Mouse (Mus musculus) adrenal gland, postnatal 36 days (tissue): ENCODE data around the gene Gm29609. TPM values are rescaled to one million over a fixed set of nuclear protein-coding genes. Genes with fewer than 3 reads are reported as not detected.
A peak's percentile ranks its signal among the peaks of the same experiment; 100 is the strongest.

Experiments
- DNase-seq, 2 experiments: peaks; one replicate each; pipeline ENCODE4 v3.0.0; 2021; ENCODE audit warnings: mixed read lengths in 1 of 2
- total RNA-seq, 2 experiments: library from RNA; stranded (reverse); gene quantifications; 2 replicates each; pipeline ENCODE4 v1.2.3; 2021

The Gm29609 gene
- total RNA-seq, 2 experiments from 2014 or later: 0.60 to 0.79 TPM

GRCm38 (mm10) chr5:31198170-31198569, 18.5 kb upstream of the Gm29609 start:
- peak in 1 of 2 experiments; percentile 23 for DNase-seq

- DNase-seq: no peak
These were observed 17.4 kb upstream of the Gm29609 start for GRCm38 (mm10) chr5:31197072-31197471.

DNA sequence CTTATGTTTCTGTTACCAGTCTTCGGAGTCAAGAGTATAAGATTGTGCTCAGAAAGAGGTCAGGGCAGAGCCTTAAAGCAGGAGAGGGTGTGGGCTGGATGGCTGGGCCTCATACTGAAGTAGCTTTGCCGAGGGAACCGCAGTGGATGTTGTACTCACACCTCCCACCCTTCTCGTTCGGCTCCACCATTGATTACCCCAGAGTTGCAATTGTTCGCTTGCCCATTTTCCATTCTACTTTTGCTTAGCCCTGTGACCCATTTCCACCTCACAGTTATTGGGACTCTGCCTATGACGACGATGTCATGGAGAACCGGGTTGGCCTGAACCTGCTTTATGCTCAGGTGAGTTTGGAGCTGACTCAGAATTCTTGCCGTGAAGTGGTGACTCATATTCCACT, 16.5 kb upstream of the Gm29609 start:
- no peak for DNase-seq

GRCm38 (mm10) chr5:31195671-31196070, 16.0 kb upstream of the Gm29609 start:
- no peak for DNase-seq

- DNase-seq: no peak
These were observed 15.1 kb upstream of the Gm29609 start for GRCm38 (mm10) chr5:31194486-31195485.

- no peak for DNase-seq
These were observed 14.0 kb upstream of the Gm29609 start for GRCm38 (mm10) chr5:31193631-31194281.

DNA sequence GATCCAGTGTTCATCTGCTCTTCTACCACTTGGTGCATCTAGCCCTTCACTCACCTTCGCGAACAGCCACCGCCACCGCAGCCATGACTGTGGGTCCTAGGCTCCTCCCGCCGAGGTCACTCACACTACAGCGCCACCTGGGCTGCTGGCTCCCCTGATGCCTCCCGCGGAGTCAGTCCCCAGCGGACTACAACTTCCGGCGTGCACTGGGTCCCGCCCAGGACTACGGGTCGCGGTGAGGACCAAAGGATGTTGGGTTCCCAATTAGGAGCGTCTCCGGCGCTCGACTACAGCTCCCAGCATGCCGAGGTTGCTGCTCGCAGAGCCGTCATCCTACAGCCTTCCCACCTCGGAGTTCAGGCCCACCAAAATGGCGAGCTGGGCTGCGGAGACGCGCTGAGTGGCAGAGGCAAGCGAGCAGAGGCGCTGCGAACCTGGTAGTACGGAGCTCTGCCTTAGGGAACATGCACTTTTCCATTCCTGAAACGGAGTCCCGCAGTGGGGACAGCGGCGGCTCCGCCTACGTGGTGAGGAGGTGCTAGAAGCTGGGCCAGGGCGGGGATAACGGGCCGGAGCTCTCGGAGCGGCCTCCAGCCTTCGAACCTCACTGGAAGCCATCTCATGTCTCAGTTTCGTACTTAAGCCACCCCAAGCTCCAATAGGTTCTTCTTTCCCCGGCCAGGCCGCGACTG, 13.4 kb upstream of the Gm29609 start, which contains the start of the genes Snx17 and Eif2b4:
Gene Snx17, plus strand, starts transcription at position 289 of the 692 bp plus-strand sequence.
Gene Eif2b4, minus strand, starts transcription at position 492 of the 692 bp plus-strand sequence.
- peak; percentile 99 to 100 for DNase-seq

GRCm38 (mm10) chr5:31192045-31192938, 12.6 kb upstream of the Gm29609 start:
- peak; percentile 85 to 86 for DNase-seq

DNA sequence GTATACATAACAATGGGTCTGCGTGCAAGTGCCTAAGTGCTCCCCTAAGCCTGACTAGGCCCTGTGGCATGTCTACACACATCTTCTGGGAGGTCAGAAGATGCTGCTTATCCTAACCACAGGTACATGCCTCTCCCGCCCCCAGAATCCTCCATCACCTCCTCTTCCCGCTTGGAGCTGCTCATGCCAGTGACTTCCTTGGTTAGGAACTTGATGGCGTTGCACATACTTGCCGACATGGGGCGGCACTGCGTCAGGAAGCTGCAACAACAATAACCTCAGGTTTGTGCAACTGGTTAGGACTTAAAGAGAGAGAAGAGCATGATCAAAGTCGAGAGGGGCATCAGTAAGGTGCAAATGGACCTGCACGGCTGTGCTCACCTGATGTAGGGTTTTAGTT, 10.5 kb upstream of the Gm29609 start:
- DNase-seq: no peak

- DNase-seq: no peak
These were observed 8.6 kb upstream of the Gm29609 start for GRCm38 (mm10) chr5:31188223-31188840.

DNA sequence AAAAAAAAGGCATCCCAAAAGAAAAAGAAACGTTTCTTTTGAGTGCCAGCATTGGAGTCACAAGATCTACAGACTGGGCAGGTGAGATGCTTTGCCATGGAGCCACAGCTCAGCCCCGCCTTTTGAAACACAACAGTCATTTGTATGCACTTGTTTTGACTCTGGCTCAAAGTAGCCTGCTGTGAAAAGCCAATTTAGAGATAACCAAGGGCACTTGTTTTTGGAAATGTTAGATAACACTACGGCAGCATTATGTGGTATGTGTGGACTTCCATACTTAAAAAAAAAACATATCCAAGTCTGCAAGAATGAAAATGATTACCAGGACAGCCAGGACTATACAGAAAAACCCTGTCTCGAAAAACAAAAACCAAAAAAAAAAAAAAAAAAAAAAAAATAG, 4.0 kb upstream of the Gm29609 start:
- no peak for DNase-seq

DNA sequence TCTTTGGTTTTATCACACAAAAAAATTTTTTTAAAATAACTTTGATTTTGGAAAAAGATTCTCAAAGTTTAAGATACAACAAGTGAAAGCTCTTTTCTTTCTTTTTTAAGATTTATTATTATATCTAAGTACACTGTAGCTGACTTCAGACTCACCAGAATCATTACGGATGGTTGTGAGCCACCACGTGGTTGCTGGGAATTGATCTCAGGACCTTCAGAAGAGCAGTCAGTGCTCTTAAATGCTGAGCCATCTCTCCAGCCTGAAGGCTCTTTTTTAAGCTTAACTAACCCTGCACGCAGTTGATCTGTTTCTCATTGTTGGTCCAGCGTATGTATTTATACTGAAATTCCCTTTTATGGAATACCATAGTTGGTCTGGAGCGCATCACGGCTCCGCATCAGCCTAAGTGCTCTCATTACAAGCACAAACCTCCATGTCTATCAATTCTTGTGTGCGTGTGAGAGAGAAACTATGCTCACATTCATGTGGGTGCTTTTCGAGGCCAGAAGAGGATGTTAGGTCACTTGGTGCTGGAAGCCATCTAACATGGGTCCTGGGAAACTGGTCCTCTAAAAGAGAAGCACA, 1.6 kb upstream of the Gm29609 start:
- no peak for DNase-seq

- DNase-seq: peak in 1 of 2 experiments; percentile 48
These were observed 378 bp downstream of the Gm29609 start for GRCm38 (mm10) chr5:31179301-31179765.

DNA sequence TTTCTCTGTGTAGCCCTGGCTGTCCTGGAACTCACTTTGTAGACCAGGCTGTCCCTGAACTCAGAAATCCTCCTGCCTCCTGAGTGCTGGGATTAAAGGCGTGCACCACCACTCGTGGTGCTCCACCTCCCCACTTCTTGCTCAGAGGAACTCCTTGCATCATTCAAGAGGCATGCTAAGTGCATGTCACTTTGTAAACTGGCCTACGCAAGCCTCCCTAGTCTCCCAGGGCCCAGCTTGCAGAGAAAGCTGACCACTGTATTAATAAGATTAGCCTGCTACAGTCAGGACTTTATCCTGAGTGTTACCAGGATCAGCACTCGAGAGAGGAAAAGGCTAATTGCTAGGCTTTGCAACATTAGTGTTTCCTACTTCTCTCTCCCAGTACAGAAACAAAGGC, 11.1 kb downstream of the Gm29609 start:
- DNase-seq: no peak

DNA sequence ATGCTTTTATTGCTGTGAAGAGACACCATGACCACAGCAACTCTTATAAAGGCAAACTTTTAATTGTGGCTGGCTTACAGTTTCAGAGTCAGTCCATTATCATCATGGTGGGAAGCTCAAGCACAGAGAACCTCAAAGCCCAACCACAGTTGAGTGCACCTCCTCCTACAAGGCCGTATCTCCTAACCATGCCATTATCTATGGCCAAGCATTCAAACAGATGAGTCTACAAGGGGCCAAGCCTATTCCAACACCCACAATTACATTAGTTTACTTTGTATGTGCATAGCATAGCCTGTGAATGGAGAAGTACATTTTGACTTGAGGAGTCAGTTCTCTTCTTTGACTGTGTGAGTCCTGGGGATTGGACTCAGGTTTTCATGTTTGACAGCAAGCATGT, 14.8 kb downstream of the Gm29609 start:
- no peak for DNase-seq

DNA sequence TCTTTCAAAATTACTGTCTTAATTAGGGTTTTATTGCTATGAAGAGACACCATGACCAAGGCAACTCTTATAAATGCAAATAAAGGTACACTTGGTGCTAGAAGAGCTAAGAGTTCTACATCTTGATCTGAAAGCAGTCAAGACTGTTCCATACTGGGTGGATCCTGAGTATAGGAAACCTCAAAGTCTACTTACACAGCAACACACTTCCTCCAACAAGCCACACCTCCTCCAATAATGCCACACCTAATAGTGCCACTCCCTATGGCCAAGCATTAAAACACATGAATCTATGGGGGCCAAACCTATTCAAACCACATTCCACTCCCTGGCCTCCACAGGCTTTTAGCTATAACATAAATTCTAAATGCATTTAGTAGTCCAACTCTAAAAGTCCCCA, 17.2 kb downstream of the Gm29609 start:
- no peak for DNase-seq

DNA sequence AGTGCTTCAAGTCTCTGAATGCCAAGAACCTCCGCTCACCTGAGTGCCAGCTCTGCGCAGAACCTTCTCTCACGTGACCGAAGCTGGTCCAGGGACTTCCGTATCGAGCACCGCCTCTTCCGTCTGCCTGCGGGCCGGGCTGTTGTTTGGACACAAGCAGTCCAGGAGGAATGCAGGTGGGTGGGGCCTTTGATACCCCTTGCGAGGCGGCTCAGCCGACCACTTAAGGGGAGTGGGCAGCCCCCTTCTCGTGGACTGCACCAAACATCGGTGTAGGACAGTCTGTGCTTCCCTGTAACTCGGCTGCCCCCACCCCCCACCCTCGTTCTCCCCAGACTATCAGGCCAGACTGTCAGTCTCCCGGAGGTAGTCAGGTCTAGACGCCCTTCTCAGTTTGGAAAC, 25.6 kb downstream of the Gm29609 start, which contains the start of gene Mpv17:
Gene Mpv17, minus strand, starts transcription at position 100 of the 402 bp plus-strand sequence.
- peak; percentile 86 to 88 for DNase-seq

DNA sequence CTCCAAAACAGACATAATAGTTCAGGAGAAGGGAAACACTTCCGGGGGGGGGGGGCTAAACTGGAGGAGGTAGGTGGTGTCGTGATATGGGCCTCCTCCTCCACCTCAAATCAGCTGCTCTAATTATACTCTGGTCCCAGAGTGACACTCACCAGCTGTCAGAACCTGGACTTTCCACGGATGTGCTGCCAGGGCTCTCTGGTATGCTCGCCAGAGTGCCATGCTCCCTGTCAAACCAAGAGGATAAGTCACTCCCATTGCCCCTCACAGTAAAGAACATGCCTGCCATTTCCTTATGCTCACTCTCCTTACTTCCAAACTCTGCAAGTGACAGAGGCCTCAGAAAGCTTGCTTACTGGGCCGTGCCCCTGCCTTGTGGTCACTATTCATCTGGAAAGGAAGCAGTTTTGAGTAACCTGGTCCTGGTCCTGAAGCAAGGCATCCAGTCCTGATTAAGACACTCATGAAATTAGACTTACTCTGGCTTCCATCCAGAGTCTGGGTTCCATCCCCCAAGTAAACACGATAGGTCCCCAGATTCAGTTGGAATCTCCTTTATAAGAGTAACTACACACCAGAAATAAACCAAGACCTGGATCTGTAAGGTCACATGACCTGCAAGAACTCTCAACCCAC, 26.1 kb downstream of the Gm29609 start:
- DNase-seq: peak in 1 of 2 experiments; percentile 7

DNA sequence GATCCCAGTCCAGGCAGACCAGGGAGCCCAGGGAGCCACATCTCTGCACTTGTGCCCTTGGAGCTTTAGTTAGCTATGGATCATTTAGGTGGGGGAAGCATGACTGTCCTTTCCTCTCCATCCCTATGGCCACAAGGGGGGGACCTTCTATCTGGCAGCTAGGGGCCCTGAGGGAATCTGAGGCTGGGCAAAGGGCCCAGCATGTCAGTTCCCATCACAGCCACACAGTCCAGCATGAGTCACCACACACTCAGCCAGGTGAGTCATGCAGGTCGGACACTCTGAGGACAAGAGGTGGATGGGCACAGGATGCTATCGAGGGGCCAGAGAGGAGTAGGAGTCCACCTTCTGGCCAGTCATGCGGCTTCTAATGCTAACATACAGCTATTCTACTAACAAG, 28.0 kb downstream of the Gm29609 start:
- peak; percentile 51 to 56 for DNase-seq

GRCm38 (mm10) chr5:31149781-31150180, 29.9 kb downstream of the Gm29609 start:
- DNase-seq: peak; percentile 58 to 66
